Mouse (Mus musculus) intestine, postnatal 0 days (tissue): ENCODE data around the gene Prkag1. TPM values are rescaled to one million over a fixed set of nuclear protein-coding genes. Genes with fewer than 3 reads are reported as not detected.

Experiments
- ATAC-seq: fragments of 200-750 bp; cut with Nextera tagmentation; 2 replicates; pipeline ENCODE4 v1.8.0; 2017; ENCODE audit warnings: mild to moderate bottlenecking, moderate TSS enrichment, moderate library complexity
- H3K27ac ChIP-seq: fragments of 300-500 bp; sonication (generic); 2 replicates; pipeline ENCODE4 v1.5.1; 2014; ENCODE audit warnings: mild to moderate bottlenecking, low read depth, low read length, moderate library complexity
- H3K27me3 ChIP-seq: fragments of 300-500 bp; sonication (generic); replicated peaks from 2 replicates; pipeline ENCODE4 v1.6.1; 2014; ENCODE audit warnings: low read length, mixed read lengths; ENCODE audit not compliant: control insufficient read depth, insufficient read depth
- H3K36me3 ChIP-seq: fragments of 300-500 bp; sonication (generic); 2 replicates; pipeline ENCODE4 v1.6.1; 2014; ENCODE audit warnings: mild to moderate bottlenecking, moderate library complexity; ENCODE audit not compliant: control insufficient read depth, insufficient read depth
- H3K4me1 ChIP-seq: fragments of 300-500 bp; sonication (generic); replicated peaks from 2 replicates; pipeline ENCODE4 v1.6.1; 2014; ENCODE audit warnings: antibody characterized with exemption, low read length, mixed read lengths; ENCODE audit not compliant: control insufficient read depth, insufficient read depth
- H3K4me2 ChIP-seq: fragments of 300-500 bp; sonication (generic); replicated peaks from 2 replicates; pipeline ENCODE4 v1.6.1; 2014; ENCODE audit warnings: low read depth, mild to moderate bottlenecking, moderate library complexity
- H3K4me3 ChIP-seq: fragments of 300-500 bp; sonication (generic); 2 replicates; pipeline ENCODE4 v1.5.1; 2014; ENCODE audit warnings: low read depth, low read length
- H3K9ac ChIP-seq: fragments of 300-500 bp; sonication (generic); 2 replicates; pipeline ENCODE4 v1.6.1; 2014; ENCODE audit warnings: mild to moderate bottlenecking, low read depth, low read length
- H3K9me3 ChIP-seq: fragments of 300-500 bp; sonication (generic); 2 replicates; pipeline ENCODE4 v1.6.1; 2016; ENCODE audit warnings: mixed run types; ENCODE audit not compliant: control insufficient read depth
- CTCF ChIP-seq: sonication (generic); IDR thresholded peaks from 2 replicates; pipeline ENCODE4 v1.5.1; 2016; ENCODE audit warnings: low read depth, mild to moderate bottlenecking, control low read depth, antibody characterized with exemption, moderate library complexity
- WGBS: fragments of 180-500 bp; shearing (Covaris S2); extraction: QIAGEN DNeasy Blood & Tissue Kit; methylation state at CpG from one replicate; pipeline ENCODE4 v1.1.7; 2014; 5-methylcytosine and 5-hydroxymethylcytosine counted together
- polyA plus RNA-seq: library from polyadenylated mRNA; unstranded; fragments of >200 nt; fragmentation: Nextera tagmentation; extraction: Ambion mirVana; gene quantifications from 2 replicates; pipeline ENCODE4 v1.2.1, GENCODE M21; 2015

Gene Prkag1
- polyA plus RNA-seq, 1 experiment from 2014 or later, result 67.0 TPM

DNA sequence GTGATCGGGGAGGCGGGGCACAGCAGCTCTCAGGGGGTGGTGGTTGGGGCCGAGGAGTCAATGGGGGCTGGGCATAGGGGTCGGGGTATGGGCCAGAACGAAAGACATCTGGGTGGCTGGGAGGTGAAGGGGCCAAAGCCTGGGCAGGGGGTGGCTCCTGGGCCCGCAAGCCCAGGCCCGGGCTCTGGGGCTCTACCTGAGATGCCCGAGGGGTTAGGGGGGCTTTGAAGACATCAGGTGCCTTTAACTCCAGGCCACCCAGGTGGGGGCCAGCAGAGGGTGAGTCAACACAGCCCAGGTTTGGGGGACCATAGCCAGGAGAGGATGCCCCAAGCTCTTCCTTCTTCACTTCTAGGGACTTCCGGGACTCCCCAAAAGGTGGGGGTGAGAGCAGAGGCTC lies 21.4 kb upstream of the Prkag1 start:
- Histone ChIP-seq H3K4me1 (0 out of 2 replicates have a peak, but pooled peaks cover 4% of the 10 kb centered on the region), H3K27ac (no peak overlapping the region), H3K4me2 (no peak overlapping the region), H3K9ac (no peak overlapping the region), H3K4me3 (no peak overlapping the region), H3K36me3 (peaks cover 99% of the 10 kb centered on the region), H3K27me3 (no peaks in the 10 kb centered on the region), H3K9me3 (no peaks in the 10 kb centered on the region)
- 88% methylated on average over 9 of the region's 9 CpGs for WGBS
- no peak for TF ChIP-seq CTCF
- no peak for ATAC-seq

DNA sequence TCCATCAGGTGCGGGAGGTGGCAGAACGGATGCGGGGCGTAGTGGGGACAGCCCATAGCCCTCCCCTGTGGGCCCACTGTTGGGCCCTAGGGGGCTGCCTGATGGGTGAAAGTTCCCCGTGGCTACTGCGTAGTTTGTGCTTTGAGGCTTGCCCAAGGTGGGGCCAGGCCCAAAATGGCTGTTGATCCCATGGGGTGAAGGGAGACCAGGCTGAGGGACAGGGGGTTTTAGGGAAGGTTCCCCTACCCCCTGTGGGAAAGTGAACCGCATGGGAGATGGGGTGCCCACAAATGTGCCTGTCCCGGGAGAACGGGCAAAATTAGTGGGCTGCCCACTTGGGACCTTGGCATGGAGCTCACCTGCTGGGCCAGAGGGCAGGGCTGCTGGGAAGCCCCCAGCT lies 20.8 kb upstream of the Prkag1 start:
- Histone ChIP-seq H3K27ac (0 out of 2 replicates have a peak overlapping the region, but pooled peaks have one; percentile 31), H3K27me3 (no peaks in the 10 kb centered on the region), H3K4me2 (no peak overlapping the region), H3K4me3 (no peak overlapping the region), H3K9ac (no peak overlapping the region), H3K4me1 (0 out of 2 replicates have a peak, but pooled peaks cover 4% of the 10 kb centered on the region), H3K36me3 (peaks cover 99% of the 10 kb centered on the region), H3K9me3 (no peaks in the 10 kb centered on the region)
- 92% methylated on average over 9 of the region's 9 CpGs for WGBS
- no peak for TF ChIP-seq CTCF
- no peak for ATAC-seq

DNA sequence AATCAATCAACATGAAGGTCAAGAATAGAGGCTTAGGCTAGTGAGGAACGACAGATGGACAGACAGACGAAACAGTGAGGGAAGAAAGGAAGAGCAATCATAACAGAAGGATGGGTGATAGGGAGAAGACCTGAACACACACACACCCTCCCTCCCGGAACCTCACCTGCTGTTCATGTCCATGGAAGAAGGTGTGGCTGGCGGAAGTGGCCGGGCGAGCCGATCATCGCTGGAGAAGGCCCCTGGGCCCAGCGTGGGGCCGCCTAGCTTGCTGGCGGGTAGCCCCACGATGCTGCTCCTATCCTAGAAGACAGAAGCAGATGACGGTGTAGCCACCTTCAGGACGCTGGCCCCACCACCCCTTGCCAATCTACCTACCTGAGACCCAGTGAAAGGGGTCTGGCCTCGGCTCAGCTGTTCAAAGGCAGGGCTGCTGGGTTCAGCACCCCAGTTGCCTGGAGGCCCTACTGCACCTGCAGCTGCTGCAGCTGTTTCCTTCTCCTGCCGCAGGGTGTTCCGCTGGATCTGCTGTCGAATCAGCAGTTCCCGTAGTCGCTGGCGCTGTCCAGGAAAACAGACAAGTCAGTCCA lies 20.0 kb upstream of the Prkag1 start:
- TF ChIP-seq CTCF, result no peak
- H3K4me1 ChIP-seq, result 0 out of 2 replicates have a peak, but pooled peaks cover 4% of the 10 kb centered on the region
- no peaks in the 10 kb centered on the region for H3K27me3 ChIP-seq
- H3K9me3 ChIP-seq, result no peaks in the 10 kb centered on the region
- peak; percentile 62 for ATAC-seq
- H3K27ac ChIP-seq, result peak overlapping the region; percentile 31; the same call in 1 of the 2 replicates
- 47% methylated on average over 21 of the region's 21 CpGs for WGBS
- peaks cover 99% of the 10 kb centered on the region for H3K36me3 ChIP-seq
- H3K4me2 ChIP-seq, result no peak overlapping the region
- no peak overlapping the region for H3K9ac ChIP-seq
- H3K4me3 ChIP-seq, result no peak overlapping the region

DNA sequence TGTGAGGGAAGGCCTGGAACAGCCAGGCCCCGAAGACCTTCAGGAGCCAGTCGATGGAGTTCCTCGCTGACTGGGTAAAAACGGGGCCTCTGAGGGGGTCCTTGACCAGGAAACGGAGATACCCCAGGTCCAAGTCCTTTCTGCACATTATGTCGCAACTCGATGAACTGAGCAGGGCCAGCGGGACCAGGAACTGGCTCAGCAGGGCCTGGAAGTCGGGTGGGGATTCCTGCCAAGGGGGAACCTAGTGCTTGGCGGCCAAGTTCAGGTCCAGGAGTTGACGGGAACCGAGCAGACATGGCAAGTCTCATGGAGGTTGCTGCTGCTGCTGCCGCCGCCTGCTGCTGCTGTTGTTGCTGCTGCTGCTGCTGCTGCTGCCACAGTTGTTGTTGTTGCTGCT lies 19.3 kb upstream of the Prkag1 start:
- ATAC-seq, result no peak
- H3K9ac ChIP-seq, result no peak overlapping the region
- H3K27me3 ChIP-seq, result no peaks in the 10 kb centered on the region
- no peak for TF ChIP-seq CTCF
- H3K9me3 ChIP-seq, result no peaks in the 10 kb centered on the region
- peaks cover 99% of the 10 kb centered on the region for H3K36me3 ChIP-seq
- H3K4me3 ChIP-seq, result no peak overlapping the region
- no peak overlapping the region for H3K4me2 ChIP-seq
- 0 out of 2 replicates have a peak, but pooled peaks cover 4% of the 10 kb centered on the region for H3K4me1 ChIP-seq
- H3K27ac ChIP-seq, result 0 out of 2 replicates have a peak overlapping the region, but pooled peaks have one; percentile 31
- WGBS, result 64% methylated on average over 14 of the region's 14 CpGs

DNA sequence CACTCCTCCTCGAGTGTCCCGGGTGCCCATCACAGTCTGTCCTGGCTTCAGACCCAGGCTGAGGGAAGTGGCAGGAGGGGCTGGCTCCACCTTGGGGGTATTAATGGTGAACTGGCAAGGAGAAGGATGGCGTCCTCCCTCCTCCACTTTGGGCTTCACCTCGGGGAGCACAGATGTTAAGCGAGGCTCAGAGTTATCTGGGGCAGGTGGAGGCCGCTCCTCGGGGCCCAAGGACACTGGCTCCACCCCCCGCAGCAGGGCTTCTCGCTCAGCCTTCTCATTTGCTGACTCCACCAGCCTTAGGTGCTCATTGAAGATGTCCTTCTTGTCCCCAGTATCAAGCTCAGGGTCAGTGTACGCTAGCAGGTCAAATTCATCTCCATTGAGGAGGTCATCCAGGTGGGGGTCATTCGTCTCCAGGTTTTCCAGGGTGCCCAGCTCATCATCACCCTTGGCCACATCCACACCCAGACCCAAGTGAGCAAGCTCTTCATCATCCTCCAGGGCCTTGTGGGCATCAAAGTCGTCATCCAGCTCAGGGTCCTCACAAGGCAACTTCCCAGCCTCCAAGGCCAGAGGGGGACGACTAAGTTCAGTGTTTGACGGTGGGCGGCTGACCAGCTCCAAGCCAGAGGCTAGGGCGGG lies 18.8 kb upstream of the Prkag1 start:
- H3K27me3 ChIP-seq, result no peaks in the 10 kb centered on the region
- no peak overlapping the region for H3K9ac ChIP-seq
- no peak overlapping the region for H3K4me3 ChIP-seq
- H3K4me1 ChIP-seq, result 0 out of 2 replicates have a peak, but pooled peaks cover 4% of the 10 kb centered on the region
- no peak overlapping the region for H3K4me2 ChIP-seq
- no peak for TF ChIP-seq CTCF
- no peaks in the 10 kb centered on the region for H3K9me3 ChIP-seq
- no peak for ATAC-seq
- no peak overlapping the region for H3K27ac ChIP-seq
- 78% methylated on average over 16 of the region's 16 CpGs for WGBS
- H3K36me3 ChIP-seq, result peaks cover 99% of the 10 kb centered on the region

DNA sequence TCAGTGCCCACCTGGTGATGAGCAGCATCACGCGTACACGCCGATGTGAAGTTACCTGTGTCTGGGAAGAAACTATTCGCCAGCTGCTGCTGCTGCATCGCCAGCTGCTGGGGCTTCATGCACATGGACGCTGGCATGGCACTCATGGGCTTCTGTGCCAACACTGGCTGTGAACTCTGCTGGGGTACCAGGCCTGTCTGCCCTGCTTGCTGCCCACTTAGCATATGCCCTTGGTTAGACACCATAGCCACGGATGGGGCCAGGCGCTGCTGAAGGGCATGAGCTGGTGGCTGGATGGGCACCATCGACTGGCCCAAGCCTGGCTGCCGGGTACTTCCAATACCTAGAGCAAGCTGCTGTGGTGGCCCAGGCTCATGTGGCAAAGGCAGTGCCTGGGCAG lies 17.8 kb upstream of the Prkag1 start:
- H3K4me1 ChIP-seq, result 0 out of 2 replicates have a peak, but pooled peaks cover 4% of the 10 kb centered on the region
- H3K27me3 ChIP-seq, result no peaks in the 10 kb centered on the region
- no peak for ATAC-seq
- peaks cover 99% of the 10 kb centered on the region for H3K36me3 ChIP-seq
- no peak for TF ChIP-seq CTCF
- no peak overlapping the region for H3K4me2 ChIP-seq
- H3K9ac ChIP-seq, result no peak overlapping the region
- WGBS, result 95% methylated on average over 11 of the region's 11 CpGs
- H3K9me3 ChIP-seq, result no peaks in the 10 kb centered on the region
- H3K27ac ChIP-seq, result no peak overlapping the region
- no peak overlapping the region for H3K4me3 ChIP-seq
